Mouse (Mus musculus) cortical plate, adult 2 months (tissue): Measurements from ENCODE around the gene Ppm1d. TPM values are rescaled to one million over a fixed set of nuclear protein-coding genes. Genes with fewer than 3 reads are reported as not detected.

ENCODE experiments used
- H3K27ac ChIP-seq: fragments of 200-500 bp; 2 replicates; pipeline ENCODE4 v1.5.1; 2012; ENCODE audit warnings: low read length, control low read depth, inconsistent platforms; ENCODE audit not compliant: insufficient read depth
- H3K4me1 ChIP-seq: fragments of 200-500 bp; 2 replicates; pipeline ENCODE4 v1.6.1; 2011; ENCODE audit warnings: low read length; ENCODE audit not compliant: control insufficient read depth, insufficient read depth
- H3K4me3 ChIP-seq: fragments of 200-500 bp; 2 replicates; pipeline ENCODE4 v1.5.1; 2011; ENCODE audit warnings: mild to moderate bottlenecking, low read length, control low read depth; ENCODE audit not compliant: insufficient read depth
- CTCF ChIP-seq: fragments of 200-500 bp; IDR thresholded peaks from 2 replicates; pipeline ENCODE4 v1.5.1; 2011; ENCODE audit warnings: mild to moderate bottlenecking, control low read depth, low read length; ENCODE audit not compliant: insufficient read depth; ENCODE audit errors: extremely low read depth
- POLR2A ChIP-seq: fragments of 200-500 bp; IDR thresholded peaks from 2 replicates; pipeline ENCODE4 v1.6.1; 2011; ENCODE audit warnings: mild to moderate bottlenecking, low read length, control low read depth; ENCODE audit not compliant: insufficient read depth; ENCODE audit errors: extremely low read depth
- polyA plus RNA-seq: library from polyadenylated mRNA; depleted of rRNA; stranded (reverse); fragments of >200 nt; gene quantifications from 2 replicates; pipeline ENCODE4 v1.2.3, GENCODE M21; 2012; rRNA removed

Ppm1d gene
- polyA plus RNA-seq, 1 experiment = 11.7 TPM

- H3K27ac ChIP-seq = no peak overlapping the region
- no peak overlapping the region for H3K4me3 ChIP-seq
- no peaks in the 10 kb centered on the region for H3K4me1 ChIP-seq
- TF ChIP-seq CTCF (no peak), POLR2A (no peak)
These were observed 56.8 kb downstream of the Ppm1d start for GRCm38 (mm10) chr11:85367823-85368222.

GRCm38 (mm10) chr11:85379091-85379490 lies 68.0 kb downstream of the Ppm1d start:
- Histone ChIP-seq H3K4me3 (no peak overlapping the region), H3K27ac (no peak overlapping the region)

GRCm38 (mm10) chr11:85380046-85380445 lies 69.0 kb downstream of the Ppm1d start:
- Histone ChIP-seq H3K27ac (no peak overlapping the region), H3K4me1 (no peaks in the 10 kb centered on the region), H3K4me3 (no peak overlapping the region)
- TF ChIP-seq POLR2A = no peak
- no peak for TF ChIP-seq CTCF

More at GRCm38 (mm10) chr11:85379091-85379490, 68.0 kb downstream of the Ppm1d start:
- TF ChIP-seq CTCF (no peak), POLR2A (no peak)
- no peaks in the 10 kb centered on the region for H3K4me1 ChIP-seq

GRCm38 (mm10) chr11:85382055-85382454 lies 71.0 kb downstream of the Ppm1d start:
- no peak for TF ChIP-seq POLR2A
- peak; percentile 95 for TF ChIP-seq CTCF
- Histone ChIP-seq H3K4me3 (no peak overlapping the region), H3K4me1 (no peaks in the 10 kb centered on the region), H3K27ac (no peak overlapping the region)

- no peak overlapping the region for H3K27ac ChIP-seq
- no peak for TF ChIP-seq POLR2A
- H3K4me1 ChIP-seq = no peaks in the 10 kb centered on the region
- H3K4me3 ChIP-seq = no peak overlapping the region
These were observed 73.2 kb downstream of the Ppm1d start for GRCm38 (mm10) chr11:85383975-85384821.

- no peak overlapping the region for H3K4me3 ChIP-seq
- H3K4me1 ChIP-seq = no peaks in the 10 kb centered on the region; the same call in 1 of the 2 replicates
- H3K27ac ChIP-seq = no peak overlapping the region; the same call in 1 of the 2 replicates
- no peak for TF ChIP-seq POLR2A
- no peak for TF ChIP-seq CTCF
These were observed 81.3 kb downstream of the Ppm1d start for GRCm38 (mm10) chr11:85392179-85392863.

- peak overlapping the region; percentile 22; the same call in 1 of the 2 replicates for H3K27ac ChIP-seq
- H3K4me3 ChIP-seq = no peak overlapping the region
- TF ChIP-seq POLR2A = no peak
- no peaks in the 10 kb centered on the region; the same call in 1 of the 2 replicates for H3K4me1 ChIP-seq
These were observed 81.8 kb downstream of the Ppm1d start for GRCm38 (mm10) chr11:85392864-85393220.

- no peak overlapping the region for H3K4me3 ChIP-seq
- no peak overlapping the region for H3K27ac ChIP-seq
- TF ChIP-seq POLR2A (no peak), CTCF (peak; percentile 7; the same call in 1 of the 2 replicates)
- H3K4me1 ChIP-seq = no peaks in the 10 kb centered on the region; the same call in 1 of the 2 replicates
These were observed 82.9 kb downstream of the Ppm1d start for GRCm38 (mm10) chr11:85393990-85394389.

GRCm38 (mm10) chr11:85395361-85395760 lies 84.3 kb downstream of the Ppm1d start:
- TF ChIP-seq CTCF (no peak), POLR2A (no peak)
- Histone ChIP-seq H3K4me1 (no peaks in the 10 kb centered on the region; the same call in 1 of the 2 replicates), H3K4me3 (no peak overlapping the region), H3K27ac (no peak overlapping the region)

Other genes with a start within 250 kb of the Ppm1d start
- gene Usp32, start 171.1 kb upstream of the Ppm1d start, polyA plus RNA-seq = 55.0 and 57.3 TPM in 2 replicates
- 0.23 TPM in 1 of 2 replicates, not detected in the other for gene 1700125H20Rik, start 140.8 kb upstream of the Ppm1d start, polyA plus RNA-seq
- 35.0 and 35.8 TPM in 2 replicates for gene Appbp2, start 76.1 kb upstream of the Ppm1d start, polyA plus RNA-seq
- 44.2 and 47.1 TPM in 2 replicates for gene Bcas3, start 41.9 kb downstream of the Ppm1d start, polyA plus RNA-seq